Mouse (Mus musculus): Measurements from ENCODE around the gene Atp9a.

Gene Atp9a

GRCm38 (mm10) chr2:168738854-168739253 is 3.4 kb downstream of the Atp9a start:
- DNase-seq (ENCODE audit: low read depth, low spot score) = no peak

- DNase-seq (ENCODE audit: low read depth, low spot score) = no peak
These were observed 4.3 kb downstream of the Atp9a start for GRCm38 (mm10) chr2:168737878-168738277.

- DNase-seq (ENCODE audit: low read depth, low spot score) = no peak
These were observed 8.2 kb downstream of the Atp9a start for GRCm38 (mm10) chr2:168734023-168734422.

GRCm38 (mm10) chr2:168731258-168731657 is 11.0 kb downstream of the Atp9a start:
- DNase-seq (ENCODE audit: low read depth, low spot score) = no peak

GRCm38 (mm10) chr2:168729736-168730135 is 12.5 kb downstream of the Atp9a start:
- no peak for DNase-seq (ENCODE audit: low read depth, low spot score)

- no peak for DNase-seq (ENCODE audit: low read depth, low spot score)
These were observed 14.2 kb downstream of the Atp9a start for GRCm38 (mm10) chr2:168728045-168728444.

GRCm38 (mm10) chr2:168726007-168726406 is 16.2 kb downstream of the Atp9a start:
- no peak for DNase-seq (ENCODE audit: low read depth, low spot score)

- DNase-seq (ENCODE audit: low read depth, low spot score) = no peak
These were observed 20.9 kb downstream of the Atp9a start for GRCm38 (mm10) chr2:168721313-168721712.

- DNase-seq (ENCODE audit: low read depth, low spot score) = no peak
These were observed 22.5 kb downstream of the Atp9a start for GRCm38 (mm10) chr2:168719742-168720141.

- DNase-seq (ENCODE audit: low read depth, low spot score) = no peak
These were observed 23.5 kb downstream of the Atp9a start for GRCm38 (mm10) chr2:168718735-168719134.

- no peak for DNase-seq (ENCODE audit: low read depth, low spot score)
These were observed 23.9 kb downstream of the Atp9a start for GRCm38 (mm10) chr2:168718267-168718666.

GRCm38 (mm10) chr2:168712199-168713176 is 29.7 kb downstream of the Atp9a start:
- DNase-seq (ENCODE audit: low read depth, low spot score) = no peak

GRCm38 (mm10) chr2:168710979-168711378 is 31.2 kb downstream of the Atp9a start:
- no peak for DNase-seq (ENCODE audit: low read depth, low spot score)

- no peak for DNase-seq (ENCODE audit: low read depth, low spot score)
These were observed 34.4 kb downstream of the Atp9a start for GRCm38 (mm10) chr2:168707766-168708165.

- DNase-seq (ENCODE audit: low read depth, low spot score) = no peak
These were observed 39.9 kb downstream of the Atp9a start for GRCm38 (mm10) chr2:168702266-168702665.

- no peak for DNase-seq (ENCODE audit: low read depth, low spot score)
These were observed 47.2 kb downstream of the Atp9a start for GRCm38 (mm10) chr2:168695027-168695403.

- no peak for DNase-seq (ENCODE audit: low read depth, low spot score)
These were observed 47.7 kb downstream of the Atp9a start for GRCm38 (mm10) chr2:168694379-168695026.

- DNase-seq (ENCODE audit: low read depth, low spot score) = peak; percentile 30
These were observed 50.4 kb downstream of the Atp9a start for GRCm38 (mm10) chr2:168691774-168692173.

GRCm38 (mm10) chr2:168687326-168687725 is 54.9 kb downstream of the Atp9a start:
- DNase-seq (ENCODE audit: low read depth, low spot score) = no peak

- DNase-seq (ENCODE audit: low read depth, low spot score) = no peak
These were observed 56.3 kb downstream of the Atp9a start for GRCm38 (mm10) chr2:168685909-168686308.

GRCm38 (mm10) chr2:168684695-168685094 is 57.5 kb downstream of the Atp9a start:
- DNase-seq (ENCODE audit: low read depth, low spot score) = no peak

GRCm38 (mm10) chr2:168683520-168684150 is 58.6 kb downstream of the Atp9a start:
- no peak for DNase-seq (ENCODE audit: low read depth, low spot score)
